Mouse (Mus musculus) frontal cortex, postnatal 25 days (tissue): ENCODE data around the gene Kcna6.

Experiments
- DNase-seq, 2 experiments: peaks; one replicate each; pipeline ENCODE4 v3.0.0; 2022; ENCODE audit warnings: low spot score in 2 of 2

Gene Kcna6

DNA sequence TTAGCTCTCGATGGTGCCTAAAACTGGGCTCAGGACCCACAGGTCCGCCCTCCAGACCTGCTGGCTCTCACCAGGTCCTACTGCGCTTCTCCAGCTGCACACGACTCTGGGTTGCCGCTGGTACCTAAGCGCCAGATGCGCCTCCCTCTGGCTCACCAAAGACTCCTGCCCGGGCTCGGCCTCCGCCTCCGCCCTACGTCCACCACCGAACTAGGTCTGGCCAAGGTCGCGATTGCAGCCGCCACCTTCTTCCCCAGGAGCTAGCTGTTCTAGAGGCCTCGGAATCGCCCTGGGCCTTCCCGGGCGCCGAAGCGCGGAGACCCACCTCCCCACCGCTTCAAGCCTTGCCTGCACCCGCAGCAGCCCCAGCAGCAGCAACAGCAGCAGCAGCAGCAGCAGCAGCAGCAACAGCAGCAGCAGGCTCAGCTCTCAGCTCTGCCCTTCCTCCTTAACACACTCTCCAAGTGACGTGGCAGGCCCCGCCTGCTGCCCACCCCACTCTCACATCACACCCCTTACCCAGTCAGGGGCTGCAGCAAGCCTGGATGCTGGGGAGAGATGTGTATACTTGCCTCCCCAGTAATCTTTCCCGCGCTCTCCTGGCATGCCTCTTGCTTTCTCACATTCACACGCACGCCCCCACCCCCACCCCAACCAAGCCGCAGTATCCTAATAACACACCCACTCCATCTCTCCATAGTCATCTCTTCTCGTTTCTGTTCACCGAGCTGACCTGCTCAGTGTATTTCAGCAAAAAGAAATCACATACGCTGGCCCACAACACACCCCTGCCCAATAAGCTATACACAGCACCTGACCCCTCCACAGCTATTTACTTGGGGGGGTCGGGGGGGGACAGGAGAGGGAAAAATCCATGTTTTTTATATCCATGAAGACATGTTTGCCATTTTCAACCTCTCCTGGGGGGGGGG lies at the start of gene Kcna6:
Gene Kcna6 (minus strand): TSS at position 464 of the 932 bp plus-strand sequence.
- no peak for DNase-seq

DNA sequence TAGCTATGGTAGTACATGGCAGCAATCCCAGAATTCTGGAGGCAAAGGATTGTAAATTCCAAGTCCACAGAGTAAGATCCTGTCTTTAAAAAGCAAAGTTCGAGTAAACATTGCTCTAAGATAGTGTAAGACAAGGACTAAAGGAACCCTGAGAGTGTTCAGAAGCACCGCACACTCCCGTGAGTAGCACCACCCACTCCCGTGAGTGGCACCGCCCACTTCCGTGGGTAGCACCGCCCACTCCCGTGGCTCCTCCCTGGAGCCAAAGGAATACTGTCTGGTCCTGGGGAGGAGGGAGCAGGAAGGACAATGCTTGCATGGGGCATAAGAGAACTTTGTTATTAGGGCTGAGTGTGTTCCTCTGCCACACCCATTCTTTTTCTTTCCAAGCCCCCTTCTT lies 48.4 kb upstream of the Kcna6 start:
- no peak for DNase-seq

DNA sequence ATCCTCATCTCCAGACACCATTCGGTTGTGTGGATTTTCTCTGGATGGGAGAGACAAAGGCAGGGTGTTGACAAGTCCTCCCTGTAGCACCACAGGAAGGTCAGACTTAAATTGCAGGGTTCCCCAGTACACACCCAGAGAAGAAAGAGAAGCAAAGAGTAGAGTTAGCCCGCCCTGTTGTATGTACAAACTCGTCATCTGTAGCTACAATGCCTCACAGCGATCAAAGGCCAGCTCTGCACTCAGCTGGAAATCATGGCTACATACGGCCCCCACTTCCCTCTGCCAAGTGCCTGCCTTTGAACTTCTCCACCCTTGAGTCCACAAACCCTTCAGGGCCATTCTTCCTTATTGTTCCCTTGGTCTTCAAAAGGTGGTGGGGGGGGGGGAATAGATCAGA lies 43.7 kb upstream of the Kcna6 start:
- no peak for DNase-seq

DNA sequence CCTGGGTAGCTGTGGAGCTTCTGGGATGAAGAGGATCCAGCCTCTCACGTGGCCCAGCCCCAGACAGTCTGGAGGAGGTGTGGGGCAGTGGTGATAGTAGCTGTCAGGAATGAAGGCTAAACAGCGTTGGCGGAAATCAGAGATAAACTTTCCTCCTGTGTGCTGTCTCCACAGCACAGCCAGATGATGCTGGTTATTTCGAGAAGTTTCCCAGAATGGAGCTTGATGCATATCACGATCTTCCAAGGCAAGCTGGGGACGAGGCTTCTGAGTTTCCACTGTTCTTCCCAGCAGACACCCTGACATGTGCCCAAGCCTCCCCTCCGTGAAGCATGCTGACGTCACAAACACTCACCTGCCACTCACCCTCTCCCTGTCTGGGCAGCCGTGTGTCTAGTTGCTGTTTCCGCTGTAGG lies 43.2 kb upstream of the Kcna6 start:
- peak; percentile 41 to 43 for DNase-seq

DNA sequence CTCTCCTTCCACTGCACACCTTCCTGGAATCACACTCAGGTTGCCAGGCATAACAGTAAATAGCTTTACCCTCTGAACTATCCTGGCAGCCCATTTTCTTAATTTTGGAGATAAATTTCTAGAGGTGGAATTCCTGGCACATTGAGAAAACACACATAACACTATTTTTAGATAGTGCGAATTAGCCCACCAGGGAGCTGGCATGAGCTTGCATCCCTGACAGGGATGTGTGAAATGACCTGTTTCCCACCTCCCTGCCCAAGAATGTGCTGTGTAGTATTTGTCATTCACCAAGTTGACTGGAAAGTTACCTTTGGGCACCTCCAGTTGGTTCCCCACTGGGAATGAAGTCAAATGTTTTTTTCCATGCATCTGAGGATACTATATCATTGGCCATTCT lies 42.6 kb upstream of the Kcna6 start:
- DNase-seq: no peak

DNA sequence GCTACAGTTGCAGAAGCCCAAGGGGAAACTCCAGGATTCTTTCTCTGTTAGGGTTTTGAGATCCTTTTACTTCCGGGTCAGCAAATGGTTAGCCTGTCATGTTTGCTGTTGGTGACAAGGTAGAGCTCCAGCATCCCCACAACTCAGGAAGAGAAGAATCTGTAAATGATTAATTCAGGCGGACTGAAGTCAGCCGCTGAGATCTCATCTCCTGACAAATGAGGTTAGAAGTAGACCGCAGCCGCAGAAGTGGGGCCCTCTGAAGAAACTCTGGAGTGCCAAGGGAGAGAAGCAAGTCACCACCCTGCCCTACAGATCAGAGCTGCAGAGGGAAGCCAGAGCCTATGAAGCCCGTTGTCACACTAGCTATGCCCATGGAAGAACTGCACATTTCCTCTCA lies 37.4 kb upstream of the Kcna6 start:
- no peak for DNase-seq

- no peak for DNase-seq
Observed at GRCm38 (mm10) chr6:126773873-126774272, 33.4 kb upstream of the Kcna6 start.

DNA sequence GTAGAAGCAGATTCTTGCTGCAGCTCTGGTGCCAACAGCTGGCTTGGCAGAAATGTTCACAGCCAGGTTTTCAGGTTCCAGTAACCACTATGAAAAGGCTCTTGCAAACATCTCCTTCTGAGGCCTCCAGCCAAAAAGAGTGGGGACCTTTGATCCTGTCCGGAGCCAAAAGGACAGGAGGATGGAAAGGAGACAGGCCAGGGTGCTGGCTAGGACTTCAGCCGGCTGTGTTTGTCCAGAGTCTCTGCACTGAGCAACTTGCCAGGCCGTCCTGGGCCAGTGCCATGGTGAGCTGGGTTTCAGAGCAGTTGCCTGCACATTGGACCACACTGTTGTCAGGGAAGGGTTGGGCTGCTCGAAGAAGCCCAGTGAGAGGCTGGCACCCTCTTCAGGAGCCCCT lies 31.9 kb upstream of the Kcna6 start:
- DNase-seq: no peak

DNA sequence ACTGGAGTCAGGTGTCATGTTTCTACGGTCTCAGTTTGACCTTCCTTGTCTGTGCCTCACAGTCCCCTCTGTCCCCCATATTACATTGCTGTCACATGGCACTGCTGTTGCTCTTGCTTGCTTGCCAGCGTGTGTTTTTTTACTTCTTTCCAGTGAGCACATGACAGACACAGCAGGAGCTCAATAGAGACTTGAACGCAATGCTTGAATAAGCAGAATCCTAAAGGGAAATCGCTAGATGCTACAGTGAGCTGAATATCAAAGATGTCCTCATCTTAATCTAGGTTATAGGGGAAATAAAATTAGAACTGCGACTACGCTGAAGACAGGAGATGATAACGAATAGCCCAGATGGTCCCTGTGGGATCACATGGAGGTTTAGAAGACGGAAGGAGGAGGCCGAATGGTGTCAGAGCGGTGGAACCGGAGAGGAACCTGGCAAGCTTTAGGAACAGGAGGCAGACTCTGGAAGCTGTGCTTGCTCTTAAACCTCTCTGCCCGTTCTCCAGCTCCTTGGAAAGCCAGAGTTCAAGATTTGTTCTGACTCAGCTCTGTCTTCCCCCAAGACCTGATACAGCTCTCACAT lies 29.8 kb upstream of the Kcna6 start:
- DNase-seq: no peak

DNA sequence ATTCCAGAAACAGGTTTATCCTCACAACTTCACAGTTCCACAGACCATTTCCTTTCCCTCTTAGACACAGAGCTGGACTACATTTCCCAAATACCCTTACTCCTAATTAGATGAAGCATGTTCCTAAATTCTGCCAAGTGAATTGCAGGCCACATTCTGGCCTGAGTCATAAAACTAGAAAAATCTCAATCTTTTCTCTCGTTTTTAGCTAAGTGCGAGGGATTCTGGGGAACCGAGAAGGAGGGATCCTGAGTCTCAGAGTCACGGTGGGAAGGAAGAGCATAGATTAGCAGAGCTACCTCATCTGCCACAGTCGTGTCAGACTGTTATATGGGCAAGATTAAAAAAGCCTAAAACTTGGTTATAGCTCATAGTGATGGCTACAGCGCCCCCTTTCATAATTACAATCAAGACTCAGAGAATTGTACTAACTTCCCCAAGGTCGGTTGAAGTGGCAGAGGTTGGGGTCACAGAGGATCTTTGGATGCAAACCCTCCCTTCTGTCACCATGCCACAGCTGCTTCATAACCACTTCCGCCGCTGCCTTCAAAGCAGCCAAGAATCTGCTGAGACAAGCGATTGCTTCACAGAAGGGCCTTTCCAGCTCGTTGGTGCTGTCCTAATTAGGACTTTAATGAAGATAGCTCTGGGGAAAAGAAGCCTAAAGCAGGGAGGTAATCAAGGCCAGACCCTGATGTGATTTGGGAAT lies 28.6 kb upstream of the Kcna6 start:
- no peak for DNase-seq

GRCm38 (mm10) chr6:126767610-126768532 lies 27.4 kb upstream of the Kcna6 start:
- no peak for DNase-seq

DNA sequence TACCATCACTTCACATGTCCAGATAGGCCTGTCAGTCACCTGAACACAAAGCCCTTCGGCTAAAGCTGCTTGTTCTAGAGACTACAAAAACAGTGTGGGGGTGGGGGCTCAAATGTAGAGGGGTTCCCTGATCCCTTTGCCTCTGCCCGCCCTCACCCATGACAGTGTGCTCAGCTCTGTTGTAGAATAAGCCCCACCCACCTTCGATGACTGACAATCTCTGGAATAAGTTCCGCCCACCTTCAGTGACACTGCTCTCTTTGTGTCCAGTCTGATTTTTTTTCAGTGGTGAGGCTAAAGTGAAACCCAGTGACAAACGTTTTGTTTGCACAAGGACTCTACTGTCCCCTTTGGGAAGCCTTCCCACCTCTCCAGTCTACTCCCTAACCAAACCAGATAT lies 26.1 kb upstream of the Kcna6 start:
- no peak for DNase-seq

GRCm38 (mm10) chr6:126764563-126765091 lies 24.2 kb upstream of the Kcna6 start:
- DNase-seq: no peak

GRCm38 (mm10) chr6:126761362-126761761 lies 20.9 kb upstream of the Kcna6 start:
- DNase-seq: no peak

DNA sequence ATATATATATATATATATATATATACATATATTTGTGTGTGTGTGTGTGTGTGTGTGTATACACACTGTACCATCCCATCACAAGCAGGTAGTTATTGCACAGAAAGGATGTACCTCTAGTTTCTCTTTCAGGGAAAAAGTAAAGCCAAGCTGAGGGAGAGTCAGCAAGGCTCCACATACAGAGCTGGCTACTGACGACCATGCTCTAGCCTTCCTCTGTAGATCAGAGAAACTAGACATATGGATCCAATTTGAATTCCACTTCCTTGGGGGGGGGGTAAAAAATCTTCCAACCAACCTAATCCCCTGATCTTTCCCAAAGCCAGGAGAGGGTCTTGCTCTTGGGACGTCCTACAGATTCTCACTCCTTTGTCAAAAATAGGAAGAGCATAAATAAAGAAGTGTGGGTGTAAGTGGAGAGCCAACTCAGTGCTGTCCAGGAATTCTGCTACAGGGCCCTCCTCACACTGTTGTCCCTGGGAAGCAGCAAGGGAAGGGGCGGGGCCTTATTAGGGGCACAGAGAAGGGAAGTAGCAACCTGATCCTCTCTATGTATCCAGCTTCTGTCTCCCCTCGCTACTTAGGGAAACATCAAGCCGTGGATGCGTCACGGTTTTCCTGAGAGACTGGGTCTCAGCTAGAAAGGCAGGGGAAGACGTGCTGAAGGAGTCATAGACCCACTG lies 15.4 kb upstream of the Kcna6 start:
- no peak for DNase-seq

DNA sequence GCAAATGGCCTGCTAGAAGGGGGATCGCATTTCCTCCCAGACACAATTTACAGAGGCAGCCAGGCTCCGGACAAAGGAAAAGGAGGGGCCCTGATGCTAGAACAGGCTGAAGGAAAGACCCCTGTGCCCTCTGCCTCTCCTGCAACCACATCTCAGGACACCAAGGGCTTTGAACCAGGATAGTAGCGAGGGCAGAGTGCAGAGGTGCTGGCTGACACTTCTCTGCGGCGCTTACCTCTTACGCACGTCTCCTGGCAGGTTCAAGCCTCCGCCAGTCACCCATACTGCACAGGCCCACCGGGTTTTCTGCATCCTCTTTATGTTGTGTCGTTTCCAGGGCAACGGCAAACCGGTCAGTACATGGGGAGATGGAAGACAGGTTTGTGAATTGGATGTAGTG lies 12.0 kb upstream of the Kcna6 start:
- DNase-seq: no peak

- no peak for DNase-seq
Observed at GRCm38 (mm10) chr6:126745888-126746287, 5.4 kb upstream of the Kcna6 start.

GRCm38 (mm10) chr6:126742610-126743009 lies 2.1 kb upstream of the Kcna6 start:
- no peak for DNase-seq

GRCm38 (mm10) chr6:126739326-126740210 lies 906 bp downstream of the Kcna6 start:
- DNase-seq: peak; percentile 42 to 46

- no peak for DNase-seq
Observed at GRCm38 (mm10) chr6:126736996-126737395, 3.5 kb downstream of the Kcna6 start.
